Mouse (Mus musculus) macrophage (primary cell): ENCODE data around the gene Smim8. TPM values are rescaled to one million over a fixed set of nuclear protein-coding genes. Genes with fewer than 3 reads are reported as not detected.
"Not testable (repeated sequence)": the region's sequence is repeated elsewhere in the genome, so short reads cannot be mapped to it uniquely, and the experiment has no call there.

Experiments used
- H3K27ac ChIP-seq: fragments of 350-480 bp; formaldehyde crosslinking; 2 replicates; pipeline ENCODE4 v1.9.0; 2021
- H3K36me3 ChIP-seq: fragments of 350-480 bp; formaldehyde crosslinking; 2 replicates; pipeline ENCODE4 v1.9.0; 2021; ENCODE audit errors: inconsistent target
- H3K4me3 ChIP-seq: fragments of 350-480 bp; formaldehyde crosslinking; 2 replicates; pipeline ENCODE4 v1.9.0; 2021; ENCODE audit errors: inconsistent target
- H3K79me2 ChIP-seq: fragments of 350-480 bp; formaldehyde crosslinking; 2 replicates; pipeline ENCODE4 v1.9.0; 2021; ENCODE audit errors: inconsistent target
- WGBS: methylation state at CpG from one replicate; pipeline ENCODE4 v1.1.7; 2026; ENCODE audit warnings: inconsistent platforms; ENCODE audit not compliant: missing documents; 5-methylcytosine and 5-hydroxymethylcytosine counted together
- polyA plus RNA-seq: library from polyadenylated mRNA; stranded (reverse); fragments of 250-400 nt; gene quantifications from 3 replicates; pipeline ENCODE4 v1.2.4, GENCODE M21; 2018; ENCODE audit warnings: inconsistent platforms

Smim8 gene
- polyA plus RNA-seq, 1 experiment from 2014 or later, result 26.4 TPM

- H3K4me3 ChIP-seq, result no peak overlapping the region
- H3K79me2 ChIP-seq, result no peaks in the 10 kb centered on the region
- H3K36me3 ChIP-seq, result no peaks in the 10 kb centered on the region
- H3K27ac ChIP-seq, result no peak overlapping the region
- WGBS, result 71% methylated on average over 6 of the region's 6 CpGs
Measured at GRCm38 (mm10) chr4:34749236-34749635, 29.0 kb downstream of the Smim8 start.

GRCm38 (mm10) chr4:34734461-34734860 lies 43.8 kb downstream of the Smim8 start:
- Histone ChIP-seq H3K4me3 (no peak overlapping the region), H3K79me2 (no peaks in the 10 kb centered on the region), H3K36me3 (no peaks in the 10 kb centered on the region), H3K27ac (no peak overlapping the region)
- 75% methylated on average over 3 of the region's 3 CpGs for whole genome bisulfite sequencing

- not testable (repeated sequence) for H3K79me2 ChIP-seq, H3K27ac ChIP-seq, H3K36me3 ChIP-seq, H3K4me3 ChIP-seq
- WGBS, result 0% methylated on average over 2 of the region's 2 CpGs
Measured at GRCm38 (mm10) chr4:34733415-34733814, 44.8 kb downstream of the Smim8 start.

GRCm38 (mm10) chr4:34729851-34730341 lies 48.3 kb downstream of the Smim8 start, which contains the start of gene Cfap206:
Gene Cfap206 (minus strand): TSS chr4:34730206.
- Histone ChIP-seq H3K36me3 (no peaks in the 10 kb centered on the region), H3K4me3 (no peak within 1 kb of the TSS), H3K79me2 (no peaks in the 10 kb centered on the region), H3K27ac (no peak within 1 kb of the TSS)
- WGBS, result 2% methylated on average over 29 of the region's 38 CpGs

- WGBS, result 83% methylated on average over 3 of the region's 3 CpGs
- not testable (repeated sequence) for H3K4me3 ChIP-seq, H3K36me3 ChIP-seq, H3K79me2 ChIP-seq, H3K27ac ChIP-seq
Measured at GRCm38 (mm10) chr4:34725710-34726109, 52.5 kb downstream of the Smim8 start.

GRCm38 (mm10) chr4:34724306-34724705 lies 53.9 kb downstream of the Smim8 start:
- Histone ChIP-seq H3K79me2 (no peaks in the 10 kb centered on the region), H3K27ac (no peak overlapping the region), H3K4me3 (no peak overlapping the region), H3K36me3 (no peaks in the 10 kb centered on the region)
- WGBS, result 85% methylated on average over 4 of the region's 4 CpGs

- WGBS, result 74% methylated on average over 4 of the region's 4 CpGs
- H3K79me2 ChIP-seq, result no peaks in the 10 kb centered on the region
- no peaks in the 10 kb centered on the region for H3K36me3 ChIP-seq
- no peak overlapping the region for H3K27ac ChIP-seq
- no peak overlapping the region for H3K4me3 ChIP-seq
Measured at GRCm38 (mm10) chr4:34723186-34723585, 55.0 kb downstream of the Smim8 start.

GRCm38 (mm10) chr4:34720127-34720895 lies 57.9 kb downstream of the Smim8 start:
- Histone ChIP-seq H3K27ac (no peak overlapping the region), H3K36me3 (no peaks in the 10 kb centered on the region), H3K79me2 (no peaks in the 10 kb centered on the region), H3K4me3 (no peak overlapping the region)
- WGBS, result 96% methylated on average over 7 of the region's 7 CpGs

- WGBS, result 95% methylated on average over 10 of the region's 12 CpGs
- H3K79me2 ChIP-seq, result no peaks in the 10 kb centered on the region
- no peaks in the 10 kb centered on the region for H3K36me3 ChIP-seq
- H3K4me3 ChIP-seq, result no peak overlapping the region
- no peak overlapping the region for H3K27ac ChIP-seq
Measured at GRCm38 (mm10) chr4:34719421-34719820, 58.8 kb downstream of the Smim8 start.

Other genes with a start within 250 kb of the Smim8 start
- gene Akirin2, start 227.5 kb downstream of the Smim8 start, polyA plus RNA-seq, result 39.2 to 44.3 TPM (median 43.4 TPM) in 3 replicates
- 30.9 to 39.7 TPM (median 32.8 TPM) in 3 replicates for gene Orc3, start 163.5 kb downstream of the Smim8 start, polyA plus RNA-seq
- gene Rars2, start 163.5 kb downstream of the Smim8 start, polyA plus RNA-seq, result 14.8 to 30.0 TPM (median 29.9 TPM) in 3 replicates
- gene Slc35a1, start 91.0 kb downstream of the Smim8 start, polyA plus RNA-seq, result 12.1 to 18.9 TPM (median 15.9 TPM) in 3 replicates
- not detected in 3 replicates for gene Cfap206, start 48.2 kb downstream of the Smim8 start, polyA plus RNA-seq
- gene Gm136, start 22.2 kb downstream of the Smim8 start, polyA plus RNA-seq, result not detected in 3 replicates
- gene Zfp292, start 104.5 kb upstream of the Smim8 start, polyA plus RNA-seq, result 5.9 to 8.3 TPM (median 7.2 TPM) in 3 replicates
- gene Cga, start 115.4 kb upstream of the Smim8 start, polyA plus RNA-seq, result not detected in 3 replicates